Mouse (Mus musculus): Measurements from ENCODE around the gene Hist1h2bh. TPM values are rescaled to one million over a fixed set of nuclear protein-coding genes. Genes with fewer than 3 reads are reported as not detected.
A peak's percentile ranks its signal among the peaks of the same experiment; 100 is the strongest.
"Not testable (repeated sequence)": the region's sequence is repeated elsewhere in the genome, so short reads cannot be mapped to it uniquely, and the experiment has no call there.

Hist1h2bh gene
- 0.65 and 0.94 TPM in 2 replicates for polyA plus RNA-seq (2015; fragmentation: Nextera tagmentation; extraction: Ambion mirVana)

DNA sequence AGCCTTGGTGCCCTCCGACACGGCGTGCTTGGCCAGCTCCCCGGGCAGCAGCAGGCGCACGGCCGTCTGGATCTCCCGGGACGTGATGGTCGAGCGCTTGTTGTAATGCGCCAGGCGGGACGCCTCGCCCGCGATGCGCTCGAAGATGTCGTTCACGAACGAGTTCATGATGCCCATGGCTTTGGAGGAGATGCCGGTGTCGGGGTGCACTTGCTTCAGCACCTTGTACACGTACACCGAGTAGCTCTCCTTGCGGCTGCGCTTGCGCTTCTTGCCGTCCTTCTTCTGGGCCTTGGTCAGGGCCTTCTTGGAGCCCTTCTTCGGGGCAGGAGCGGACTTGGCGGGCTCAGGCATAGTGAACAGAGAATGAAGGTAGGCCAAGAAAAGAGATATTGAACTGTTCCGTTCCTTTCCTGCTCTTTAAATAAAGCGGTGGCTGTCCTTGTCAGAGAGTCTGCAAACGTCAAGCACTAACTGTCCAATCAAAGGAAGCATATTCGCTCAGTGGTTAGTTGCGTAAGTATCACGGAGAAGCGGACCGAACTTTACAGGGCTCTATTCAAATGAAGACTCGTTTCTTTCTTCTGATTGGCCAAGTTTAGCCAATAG lies at the start of gene Hist1h2bh:
TSS of gene Hist1h2bh (minus strand) at position 394 of the 609 bp plus-strand sequence.
- under 1% methylated on average over 30 of the region's 42 CpGs for WGBS
- Histone ChIP-seq H3K4me2 (ENCODE audit: low read depth, low read length) (peak within 1 kb of the TSS; percentile 68), H3K27ac (ENCODE audit: low read length) (peak within 1 kb of the TSS; percentile 90), H3K4me3 (ENCODE audit: low read length) (peak within 1 kb of the TSS; percentile 52), H3K9ac (ENCODE audit: low read depth, low read length) (peak within 1 kb of the TSS; percentile 66)
- not testable (repeated sequence) for H3K4me1 ChIP-seq (ENCODE audit: control insufficient read depth, insufficient read depth, low read length); H3K9me3 ChIP-seq (ENCODE audit: control insufficient read depth, low read length); H3K36me3 ChIP-seq (ENCODE audit: control insufficient read depth, insufficient read depth, low read length); H3K27me3 ChIP-seq (replicated peaks; ENCODE audit: control insufficient read depth, insufficient read depth, low read length)
- peak; percentile 94 for ATAC-seq

DNA sequence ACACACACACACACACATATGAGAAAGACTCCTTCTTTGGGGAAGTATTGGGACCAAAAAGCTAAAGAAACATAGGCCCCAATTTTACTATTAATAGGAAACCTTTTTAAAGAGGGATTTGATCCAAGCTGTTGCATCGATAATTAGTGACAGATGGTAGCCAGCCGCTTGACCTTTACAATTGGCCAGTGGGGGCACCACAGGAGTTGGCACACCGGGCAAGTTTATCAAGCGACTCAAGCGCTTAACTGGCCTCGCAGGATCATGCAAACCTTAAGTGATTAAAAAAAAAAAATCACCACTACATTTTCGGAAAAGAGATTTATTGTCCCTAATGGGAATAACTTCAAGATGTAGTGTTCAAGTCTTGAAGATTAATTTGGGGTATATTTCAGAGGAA lies 49.4 kb upstream of the Hist1h2bh start:
- Histone ChIP-seq H3K4me3 (ENCODE audit: low read length) (no peak overlapping the region), H3K9ac (ENCODE audit: low read depth, low read length) (no peak overlapping the region), H3K4me2 (ENCODE audit: low read depth, low read length) (no peak overlapping the region), H3K9me3 (ENCODE audit: control insufficient read depth, low read length) (no peaks in the 10 kb centered on the region), H3K4me1 (ENCODE audit: control insufficient read depth, insufficient read depth, low read length) (peaks cover 5% of the 10 kb centered on the region; the same call in 1 of the 2 replicates), H3K36me3 (ENCODE audit: control insufficient read depth, insufficient read depth, low read length) (no peaks in the 10 kb centered on the region), H3K27ac (ENCODE audit: low read length) (peak overlapping the region; percentile 48; the same call in 1 of the 2 replicates), H3K27me3 (replicated peaks; ENCODE audit: control insufficient read depth, insufficient read depth, low read length) (no peaks in the 10 kb centered on the region)
- WGBS, result 83% methylated on average over 7 of the region's 7 CpGs
- ATAC-seq, result no peak

DNA sequence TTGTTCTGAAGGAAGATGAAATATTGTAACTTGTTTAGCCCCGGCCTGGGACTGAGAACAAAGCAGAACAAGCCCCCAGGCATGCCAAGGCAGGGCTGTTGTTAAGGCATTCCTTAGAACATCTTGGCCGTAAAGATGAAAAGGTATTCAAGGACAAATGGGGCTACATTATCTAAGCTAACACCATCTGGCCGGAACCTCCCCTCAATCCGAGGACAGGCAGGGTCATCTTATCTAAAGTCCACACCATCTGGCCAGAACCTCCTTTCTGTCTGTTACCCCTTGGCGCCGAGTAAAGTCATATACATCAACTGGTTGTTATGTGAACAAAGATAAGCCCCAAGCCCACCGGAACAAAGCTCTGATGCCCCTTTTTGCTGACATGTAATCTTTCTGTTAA lies 48.7 kb upstream of the Hist1h2bh start:
- ATAC-seq, result not testable (repeated sequence)
- WGBS, result 79% methylated on average over 7 of the region's 7 CpGs

DNA sequence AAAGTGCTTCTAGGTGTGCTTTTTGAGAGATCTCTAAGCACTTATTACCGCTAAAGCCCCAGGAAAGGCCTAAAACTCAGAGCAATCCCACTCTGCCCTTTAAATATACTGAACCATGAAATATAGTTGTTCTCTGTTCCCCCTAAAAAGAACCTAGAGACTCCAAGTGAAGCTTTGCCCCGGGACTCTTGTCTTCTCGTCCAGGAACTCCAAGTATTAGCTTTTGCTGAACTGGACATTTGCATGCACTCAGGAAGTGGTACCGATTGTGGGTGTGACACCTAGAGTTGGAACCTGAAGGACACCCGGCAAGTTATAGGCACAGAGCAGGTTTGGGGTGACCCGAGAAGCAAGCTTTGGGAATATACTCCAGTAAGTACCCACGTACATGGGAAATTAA lies 48.0 kb upstream of the Hist1h2bh start:
- Histone ChIP-seq H3K4me2 (ENCODE audit: low read depth, low read length) (no peak overlapping the region), H3K27me3 (replicated peaks; ENCODE audit: control insufficient read depth, insufficient read depth, low read length) (no peaks in the 10 kb centered on the region), H3K4me1 (ENCODE audit: control insufficient read depth, insufficient read depth, low read length) (peaks cover 9% of the 10 kb centered on the region; the same call in 1 of the 2 replicates), H3K27ac (ENCODE audit: low read length) (no peak overlapping the region), H3K36me3 (ENCODE audit: control insufficient read depth, insufficient read depth, low read length) (no peaks in the 10 kb centered on the region), H3K9ac (ENCODE audit: low read depth, low read length) (no peak overlapping the region), H3K9me3 (ENCODE audit: control insufficient read depth, low read length) (no peaks in the 10 kb centered on the region), H3K4me3 (ENCODE audit: low read length) (no peak overlapping the region)
- no peak for ATAC-seq
- 91% methylated on average over 7 of the region's 7 CpGs for WGBS

More for the DNA sequence above, 48.7 kb upstream of the Hist1h2bh start:
- H3K4me1 ChIP-seq (ENCODE audit: control insufficient read depth, insufficient read depth, low read length); H3K9me3 ChIP-seq (ENCODE audit: control insufficient read depth, low read length); H3K36me3 ChIP-seq (ENCODE audit: control insufficient read depth, insufficient read depth, low read length); H3K4me2 ChIP-seq (ENCODE audit: low read depth, low read length); H3K27me3 ChIP-seq (replicated peaks; ENCODE audit: control insufficient read depth, insufficient read depth, low read length); H3K27ac ChIP-seq (ENCODE audit: low read length); H3K4me3 ChIP-seq (ENCODE audit: low read length); H3K9ac ChIP-seq (ENCODE audit: low read depth, low read length): not testable (repeated sequence)

DNA sequence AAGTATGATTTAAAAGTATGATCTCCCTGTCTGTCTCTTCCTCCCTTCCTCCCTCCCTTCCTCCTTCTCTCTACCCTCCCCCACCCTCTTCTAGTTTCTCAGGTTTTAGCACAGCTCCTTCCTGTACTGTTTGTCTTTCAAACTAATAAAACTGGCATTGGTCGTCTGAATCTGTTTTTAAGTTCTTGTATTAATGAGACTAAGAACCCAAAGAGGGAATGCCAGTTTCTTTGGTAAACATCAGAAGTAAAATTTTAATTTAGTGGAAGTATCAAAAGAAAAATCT lies 43.7 kb upstream of the Hist1h2bh start:
- Histone ChIP-seq H3K27ac (ENCODE audit: low read length) (peak overlapping the region; percentile 95), H3K4me2 (ENCODE audit: low read depth, low read length) (peak overlapping the region; percentile 65), H3K4me1 (ENCODE audit: control insufficient read depth, insufficient read depth, low read length) (peaks cover 16% of the 10 kb centered on the region), H3K27me3 (replicated peaks; ENCODE audit: control insufficient read depth, insufficient read depth, low read length) (no peaks in the 10 kb centered on the region), H3K36me3 (ENCODE audit: control insufficient read depth, insufficient read depth, low read length) (no peaks in the 10 kb centered on the region), H3K9ac (ENCODE audit: low read depth, low read length) (peak overlapping the region; percentile 64), H3K9me3 (ENCODE audit: control insufficient read depth, low read length) (no peaks in the 10 kb centered on the region), H3K4me3 (ENCODE audit: low read length) (peak overlapping the region; percentile 42)
- WGBS, result 2% methylated on average over 1 of the region's 1 CpGs
- ATAC-seq, result no peak

DNA sequence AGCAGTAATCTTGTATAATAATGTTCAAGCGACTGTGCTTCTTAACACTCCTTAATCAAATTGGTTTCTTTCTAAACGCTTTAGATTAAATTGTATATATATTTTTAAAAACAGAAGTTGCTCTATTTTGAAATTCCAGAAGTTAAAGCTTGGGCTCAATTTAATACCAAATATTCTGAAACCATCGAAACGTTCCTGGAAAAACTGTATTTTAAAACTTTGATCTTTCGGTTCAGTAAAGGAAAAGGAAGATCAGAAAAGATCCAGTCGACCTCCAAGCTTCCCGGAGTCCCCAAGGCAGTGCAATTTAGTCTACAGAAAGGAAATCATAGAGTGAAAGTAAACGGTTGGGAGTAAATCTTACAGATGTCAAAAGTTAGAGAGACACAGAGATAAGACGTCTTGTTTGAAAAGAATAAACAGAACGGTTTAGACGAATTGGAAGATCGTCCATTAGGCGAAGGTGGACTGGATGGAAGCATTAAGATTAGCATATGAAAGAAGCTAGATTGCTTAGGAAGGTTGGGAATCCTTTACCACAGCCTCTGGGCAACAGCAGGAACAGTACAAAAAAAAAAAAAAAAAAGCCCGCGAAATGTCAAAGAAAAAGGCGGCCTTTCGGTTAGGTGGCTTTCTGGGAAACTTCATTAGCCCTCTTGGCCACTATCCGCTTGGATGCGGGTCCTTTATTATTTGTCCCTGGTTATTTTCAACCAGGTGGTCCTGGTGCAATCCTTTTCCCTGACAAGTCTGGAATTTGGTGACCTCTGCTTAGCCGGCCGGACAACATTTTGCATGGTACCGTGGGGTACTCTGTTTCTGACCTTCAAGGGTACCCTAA lies 43.1 kb upstream of the Hist1h2bh start:
- Histone ChIP-seq H3K4me1 (ENCODE audit: control insufficient read depth, insufficient read depth, low read length) (peaks cover 16% of the 10 kb centered on the region), H3K4me3 (ENCODE audit: low read length) (peak overlapping the region; percentile 42), H3K36me3 (ENCODE audit: control insufficient read depth, insufficient read depth, low read length) (no peaks in the 10 kb centered on the region), H3K4me2 (ENCODE audit: low read depth, low read length) (peak overlapping the region; percentile 65), H3K9ac (ENCODE audit: low read depth, low read length) (peak overlapping the region; percentile 64), H3K27me3 (replicated peaks; ENCODE audit: control insufficient read depth, insufficient read depth, low read length) (no peaks in the 10 kb centered on the region), H3K9me3 (ENCODE audit: control insufficient read depth, low read length) (no peaks in the 10 kb centered on the region), H3K27ac (ENCODE audit: low read length) (peak overlapping the region; percentile 95)
- no peak for ATAC-seq
- whole genome bisulfite sequencing, result 2% methylated on average over 22 of the region's 22 CpGs

DNA sequence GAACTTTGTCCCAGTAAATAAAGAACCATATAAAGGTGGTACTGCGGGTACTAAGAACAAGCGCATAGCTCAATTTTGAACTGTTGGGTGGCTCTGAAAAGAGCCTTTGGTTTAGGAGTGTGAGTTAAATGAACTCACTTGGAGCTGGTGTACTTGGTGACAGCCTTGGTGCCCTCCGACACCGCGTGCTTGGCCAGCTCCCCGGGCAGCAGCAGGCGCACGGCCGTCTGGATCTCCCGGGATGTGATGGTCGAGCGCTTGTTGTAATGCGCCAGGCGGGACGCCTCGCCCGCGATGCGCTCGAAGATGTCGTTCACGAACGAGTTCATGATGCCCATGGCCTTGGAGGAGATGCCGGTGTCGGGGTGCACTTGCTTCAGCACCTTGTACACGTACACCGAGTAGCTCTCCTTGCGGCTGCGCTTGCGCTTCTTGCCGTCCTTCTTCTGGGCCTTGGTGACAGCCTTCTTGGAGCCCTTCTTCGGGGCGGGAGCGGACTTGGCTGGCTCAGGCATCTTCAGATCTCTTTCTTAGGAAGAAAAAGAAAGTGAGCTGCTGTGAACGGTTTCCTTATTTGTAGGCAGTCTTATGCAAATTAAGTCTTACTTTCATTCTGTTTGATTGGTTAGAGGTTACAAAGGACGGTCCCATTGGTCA lies 42.4 kb upstream of the Hist1h2bh start:
- Histone ChIP-seq H3K4me1 (ENCODE audit: control insufficient read depth, insufficient read depth, low read length) (peaks cover 18% of the 10 kb centered on the region), H3K4me3 (ENCODE audit: low read length) (peak overlapping the region; percentile 46), H3K4me2 (ENCODE audit: low read depth, low read length) (peak overlapping the region; percentile 66), H3K9ac (ENCODE audit: low read depth, low read length) (peak overlapping the region; percentile 68), H3K27ac (ENCODE audit: low read length) (peak overlapping the region; percentile 96)
- peak; percentile 87 for ATAC-seq
- not testable (repeated sequence) for H3K9me3 ChIP-seq (ENCODE audit: control insufficient read depth, low read length); H3K36me3 ChIP-seq (ENCODE audit: control insufficient read depth, insufficient read depth, low read length); H3K27me3 ChIP-seq (replicated peaks; ENCODE audit: control insufficient read depth, insufficient read depth, low read length)
- WGBS, result under 1% methylated on average over 31 of the region's 36 CpGs

DNA sequence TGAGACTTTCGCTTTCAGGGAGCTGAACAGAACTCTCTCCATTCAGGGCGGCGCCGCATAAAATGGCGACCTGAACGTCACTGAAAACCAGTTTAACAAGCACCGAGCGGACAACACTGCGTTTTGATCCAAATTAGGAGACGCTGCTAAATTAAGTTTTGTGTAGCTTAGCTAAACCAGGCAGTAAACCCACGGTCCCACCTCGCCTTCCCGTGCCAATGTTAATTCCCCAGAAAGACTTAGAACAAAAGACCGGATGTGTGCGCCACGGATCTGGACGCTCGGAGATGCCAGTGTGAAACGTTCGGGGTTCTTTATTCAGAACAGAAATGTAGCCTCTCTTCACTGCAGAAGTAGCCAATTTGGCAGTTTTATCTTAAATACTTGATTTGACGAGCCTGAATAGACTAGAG lies 41.8 kb upstream of the Hist1h2bh start:
- H3K27ac ChIP-seq (ENCODE audit: low read length), result peak overlapping the region; percentile 96
- no peaks in the 10 kb centered on the region for H3K9me3 ChIP-seq (ENCODE audit: control insufficient read depth, low read length)
- no peaks in the 10 kb centered on the region for H3K27me3 ChIP-seq (replicated peaks; ENCODE audit: control insufficient read depth, insufficient read depth, low read length)
- peak overlapping the region; percentile 66 for H3K4me2 ChIP-seq (ENCODE audit: low read depth, low read length)
- 0 out of 2 replicates have a peak, but pooled peaks have one; percentile 4 for ATAC-seq
- H3K4me3 ChIP-seq (ENCODE audit: low read length), result peak overlapping the region; percentile 46
- under 1% methylated on average over 21 of the region's 21 CpGs for WGBS
- peak overlapping the region; percentile 68 for H3K9ac ChIP-seq (ENCODE audit: low read depth, low read length)
- H3K4me1 ChIP-seq (ENCODE audit: control insufficient read depth, insufficient read depth, low read length), result peaks cover 18% of the 10 kb centered on the region
- no peaks in the 10 kb centered on the region for H3K36me3 ChIP-seq (ENCODE audit: control insufficient read depth, insufficient read depth, low read length)

DNA sequence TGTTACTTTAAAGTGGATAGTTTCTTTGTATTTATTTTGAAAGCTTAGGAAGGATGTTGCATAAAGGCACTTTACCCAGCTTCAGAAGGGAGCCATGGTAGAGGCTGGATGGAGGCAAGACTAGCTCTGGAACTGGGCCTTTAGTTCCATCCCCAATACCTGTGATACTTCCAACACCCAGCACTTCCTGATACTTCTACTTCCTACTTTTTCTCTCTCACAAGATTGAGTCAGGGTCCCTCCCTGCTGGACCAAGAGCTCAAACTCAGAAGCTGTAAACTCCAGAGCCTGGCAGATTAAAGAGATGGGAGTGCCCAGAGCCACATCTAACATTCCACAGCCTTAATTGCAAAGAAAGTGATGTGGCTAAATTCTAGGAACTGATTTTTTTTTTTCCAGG lies 41.1 kb upstream of the Hist1h2bh start:
- Histone ChIP-seq H3K27me3 (replicated peaks; ENCODE audit: control insufficient read depth, insufficient read depth, low read length) (no peaks in the 10 kb centered on the region), H3K9me3 (ENCODE audit: control insufficient read depth, low read length) (no peaks in the 10 kb centered on the region), H3K9ac (ENCODE audit: low read depth, low read length) (0 out of 2 replicates have a peak overlapping the region, but pooled peaks have one; percentile 22), H3K4me3 (ENCODE audit: low read length) (peak overlapping the region; percentile 46; the same call in 1 of the 2 replicates), H3K4me2 (ENCODE audit: low read depth, low read length) (peak overlapping the region; percentile 66), H3K4me1 (ENCODE audit: control insufficient read depth, insufficient read depth, low read length) (peaks cover 18% of the 10 kb centered on the region), H3K27ac (ENCODE audit: low read length) (peak overlapping the region; percentile 96), H3K36me3 (ENCODE audit: control insufficient read depth, insufficient read depth, low read length) (no peaks in the 10 kb centered on the region)
- no peak for ATAC-seq

All from intestine, embryonic 16.5 days (tissue).